Mouse (Mus musculus) kidney, adult 18-20 months (tissue): ENCODE measurements around the gene Gm17324.
"Not testable (repeated sequence)": the region's sequence is repeated elsewhere in the genome, so short reads cannot be mapped to it uniquely, and the experiment has no call there.

Experiments used
- DNase-seq: peaks from one replicate; pipeline ENCODE4 v3.0.0; 2021

The Gm17324 gene

GRCm38 (mm10) chr9:78447973-78448873 is at the start of gene Gm17324, which contains the start of gene Mto1:
Gm17324 (minus strand) TSS chr9:78448786.
Mto1 (plus strand) TSS chr9:78448208.
- peak; percentile 91 for DNase-seq

GRCm38 (mm10) chr9:78493171-78493570 is 44.6 kb upstream of the Gm17324 start:
- no peak for DNase-seq

DNA sequence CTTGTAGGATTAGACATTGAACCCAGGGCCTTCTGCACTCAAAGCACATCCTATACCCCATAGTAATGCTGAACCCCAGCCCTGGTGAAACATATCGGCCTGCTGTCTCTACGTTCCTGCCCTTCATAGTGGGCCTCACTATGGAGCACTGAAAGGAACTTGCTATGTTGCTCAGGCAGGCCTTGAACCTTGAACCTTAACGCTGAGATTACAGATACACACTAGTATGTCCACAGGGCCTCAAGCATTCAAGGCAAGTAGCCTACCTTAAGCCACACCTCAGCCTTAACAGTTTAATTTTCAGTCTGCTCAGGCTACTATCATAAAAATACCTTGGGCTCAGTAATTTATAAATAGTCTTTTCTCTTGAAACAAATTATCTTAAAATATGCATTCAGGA is 43.7 kb upstream of the Gm17324 start:
- DNase-seq, result no peak

DNA sequence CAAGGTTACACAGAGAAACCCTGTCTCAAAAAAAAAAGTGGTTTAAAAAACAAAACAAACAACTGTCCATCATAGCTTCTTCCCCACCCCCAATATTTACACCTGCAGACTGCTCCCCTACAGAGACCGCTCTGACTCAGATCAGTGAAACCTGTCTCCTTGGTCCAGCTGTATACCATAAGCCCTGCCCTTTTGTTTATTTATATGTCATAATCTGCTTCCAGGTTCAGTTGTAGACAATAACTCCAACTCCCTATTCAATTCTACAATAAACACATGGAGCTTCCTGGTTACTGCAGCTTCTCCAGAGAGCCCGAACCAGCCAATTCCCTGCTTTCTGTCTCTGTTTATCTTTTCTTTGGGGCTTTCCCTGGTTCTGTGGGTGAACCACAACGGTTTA is 42.6 kb upstream of the Gm17324 start:
- no peak for DNase-seq

DNA sequence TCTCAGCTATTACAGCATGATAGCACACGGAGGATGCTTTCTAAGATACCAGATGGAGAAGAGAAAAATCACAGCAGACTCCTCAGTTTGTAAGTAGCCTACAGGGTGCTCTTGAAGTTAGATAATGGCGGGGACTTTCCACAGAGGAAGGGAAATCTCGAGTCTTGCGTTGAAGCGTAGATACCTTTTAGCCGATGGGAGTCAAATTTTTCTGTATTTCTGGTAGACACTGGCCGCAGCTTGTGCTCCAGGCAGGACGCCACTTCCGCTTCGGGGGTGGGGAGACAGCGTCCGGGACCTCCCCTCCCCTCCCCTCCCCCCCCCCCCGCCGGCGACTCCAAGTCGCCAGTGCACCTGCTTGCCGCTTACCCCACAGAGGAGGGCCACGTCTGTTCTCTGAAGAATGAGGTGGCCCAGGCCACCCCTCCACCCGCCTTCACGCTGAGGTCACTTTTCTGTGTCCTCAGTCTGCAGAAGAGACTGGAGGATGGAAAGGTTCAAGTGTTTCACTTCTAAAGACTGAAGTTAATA is 40.4 kb upstream of the Gm17324 start, which contains the start of gene Eef1a1:
TSS of gene Eef1a1 (minus strand) at position 262 of the 531 bp plus-strand sequence.
- DNase-seq, result peak; percentile 76

- not testable (repeated sequence) for DNase-seq
Measured at GRCm38 (mm10) chr9:78488021-78488420, 39.4 kb upstream of the Gm17324 start.

- DNase-seq, result no peak
Measured at GRCm38 (mm10) chr9:78484660-78485059, 36.1 kb upstream of the Gm17324 start.

- DNase-seq, result no peak
Measured at GRCm38 (mm10) chr9:78482386-78482785, 33.8 kb upstream of the Gm17324 start.

DNA sequence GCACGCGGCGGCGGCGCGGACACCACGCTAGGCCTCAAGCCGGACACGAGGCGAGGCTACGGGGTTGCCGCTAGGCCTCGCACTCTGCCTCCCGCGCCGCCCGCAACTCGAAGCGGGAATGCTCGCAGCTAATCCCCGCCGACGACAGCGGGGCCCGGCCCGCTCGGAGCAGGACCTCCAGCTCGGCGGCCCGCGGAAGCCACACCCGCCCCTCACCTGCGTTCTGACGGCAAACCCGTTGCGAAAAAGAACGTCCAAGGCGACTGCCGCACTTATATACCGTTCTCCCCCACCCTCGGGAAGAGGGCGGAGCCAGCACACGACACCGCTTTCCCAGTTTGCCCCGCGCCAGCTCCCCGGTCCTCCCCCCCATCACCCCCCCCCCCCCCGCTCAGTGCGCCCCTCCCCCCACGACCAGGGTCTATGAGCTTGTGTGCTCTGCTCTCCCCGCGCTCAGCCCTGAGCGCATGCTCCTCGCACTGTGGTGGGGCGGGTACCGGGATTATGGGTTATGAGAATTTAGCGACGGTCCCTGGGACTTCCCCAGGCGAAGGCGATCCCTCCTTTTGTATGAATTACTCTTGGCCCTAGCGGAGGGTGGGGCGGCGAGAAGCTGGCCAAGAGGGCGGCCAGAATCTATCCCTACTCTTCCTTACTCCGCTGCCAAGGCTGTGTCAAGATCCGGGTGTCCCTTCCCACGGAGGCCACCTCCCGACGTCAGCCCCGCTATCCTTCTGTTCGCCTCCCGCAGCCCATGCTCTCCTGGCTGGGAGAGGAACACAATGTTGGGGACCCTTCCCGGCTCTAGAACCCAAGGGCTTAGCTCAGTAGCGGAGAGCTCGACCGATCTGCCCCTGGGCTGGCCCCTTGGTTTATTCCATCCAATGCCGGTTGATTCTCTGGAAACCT is 33.1 kb upstream of the Gm17324 start:
- peak; percentile 96 for DNase-seq

DNA sequence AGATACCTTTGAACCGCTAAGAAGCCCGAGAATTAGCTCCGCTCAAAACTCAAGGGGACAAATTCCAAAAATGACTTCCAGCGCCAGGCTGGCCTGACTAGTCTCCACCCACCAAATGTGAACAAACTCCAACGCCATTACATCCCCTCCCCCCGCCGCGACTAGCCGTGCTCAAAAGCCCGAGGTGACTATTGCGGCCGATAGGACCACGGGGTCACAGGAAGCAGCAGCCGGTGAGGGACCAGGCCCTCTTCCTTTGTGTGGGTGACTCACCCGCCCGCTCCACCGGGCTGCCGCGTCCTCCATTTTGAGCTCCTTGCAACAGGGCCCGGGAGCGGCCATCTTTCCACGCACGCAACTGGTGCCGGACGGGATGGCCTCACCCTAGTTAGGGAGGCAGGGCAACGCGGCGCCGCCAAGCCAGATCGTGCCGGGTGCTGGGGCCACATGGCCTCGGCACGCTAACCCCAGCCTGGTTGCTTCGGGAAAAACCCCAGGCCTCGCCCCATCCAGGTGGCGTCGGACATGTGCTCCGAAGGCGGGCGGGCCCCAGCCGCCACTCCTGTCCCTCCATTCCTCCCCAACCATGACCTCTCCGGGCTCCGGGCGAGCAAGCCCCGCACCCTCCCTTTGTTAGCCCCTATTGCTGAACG is 32.2 kb upstream of the Gm17324 start:
- peak; percentile 82 for DNase-seq

GRCm38 (mm10) chr9:78480227-78480626 is 31.6 kb upstream of the Gm17324 start:
- not testable (repeated sequence) for DNase-seq

DNA sequence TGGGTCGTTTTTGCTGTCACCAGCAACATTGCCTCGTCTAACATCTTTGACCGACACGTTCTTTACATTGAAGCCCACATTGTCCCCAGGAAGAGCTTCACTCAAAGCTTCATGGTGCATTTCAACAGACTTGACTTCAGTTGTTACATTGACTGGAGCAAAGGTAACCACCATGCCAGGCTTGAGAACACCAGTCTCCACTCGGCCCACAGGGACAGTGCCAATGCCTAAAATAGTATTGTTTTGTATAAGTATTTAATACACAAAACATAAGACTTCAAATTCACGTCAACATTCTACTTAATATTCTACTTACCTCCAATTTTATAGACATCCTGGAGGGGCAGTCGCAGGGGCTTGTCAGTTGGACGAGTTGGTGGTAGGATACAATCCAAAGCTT is 30.7 kb upstream of the Gm17324 start:
- DNase-seq, result not testable (repeated sequence)

- DNase-seq, result not testable (repeated sequence)
Measured at GRCm38 (mm10) chr9:78478009-78478605, 29.5 kb upstream of the Gm17324 start.

DNA sequence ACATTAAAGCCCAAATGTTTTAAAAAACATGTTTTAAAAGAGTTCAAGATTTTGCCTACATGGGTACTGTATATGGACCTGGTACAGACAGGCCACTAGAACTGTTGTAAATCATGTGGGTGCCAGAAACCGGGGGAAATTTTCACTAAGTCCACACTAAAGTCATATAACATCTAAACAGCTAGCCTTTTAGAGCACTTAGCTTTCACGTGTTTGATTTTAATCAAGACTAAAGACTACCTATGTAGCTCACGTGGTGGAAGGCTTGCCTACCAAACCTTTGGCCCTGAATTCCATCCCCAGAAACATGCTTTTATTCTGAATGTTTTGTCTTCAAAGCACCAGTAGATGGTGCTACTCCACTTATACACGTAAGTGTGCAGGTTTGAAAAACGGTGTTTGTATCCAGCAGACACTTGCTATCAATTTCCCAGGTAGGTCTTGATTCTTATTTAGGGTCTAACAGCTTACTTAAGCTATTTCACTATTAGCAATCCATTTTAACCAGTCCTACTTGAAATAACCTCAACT is 28.5 kb upstream of the Gm17324 start:
- no peak for DNase-seq

DNA sequence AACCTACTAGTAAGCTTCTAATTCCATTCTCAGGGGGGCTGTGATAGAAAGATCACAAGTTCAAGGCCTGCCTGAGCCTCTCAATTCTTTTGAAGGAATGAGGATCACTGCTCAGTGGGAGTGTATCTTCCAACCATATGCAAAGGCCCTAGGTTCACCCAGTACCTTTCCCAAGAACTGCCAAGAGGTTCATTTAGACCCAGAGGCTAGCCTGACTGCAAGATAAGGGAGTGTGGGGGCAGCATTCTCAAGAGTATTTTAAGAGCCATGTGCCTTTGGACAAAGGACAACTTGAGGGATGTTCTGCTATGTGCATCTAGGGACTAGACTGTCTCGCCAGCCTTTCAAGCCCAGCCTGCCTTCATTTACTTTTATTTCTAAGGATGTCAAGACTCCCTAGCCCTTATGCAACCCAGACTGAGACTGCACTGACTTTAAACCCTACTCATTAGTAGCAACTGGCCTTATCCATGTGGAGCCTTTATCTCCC is 28.0 kb upstream of the Gm17324 start:
- peak; percentile 13 for DNase-seq

- no peak for DNase-seq
Measured at GRCm38 (mm10) chr9:78475873-78476272, 27.3 kb upstream of the Gm17324 start.

DNA sequence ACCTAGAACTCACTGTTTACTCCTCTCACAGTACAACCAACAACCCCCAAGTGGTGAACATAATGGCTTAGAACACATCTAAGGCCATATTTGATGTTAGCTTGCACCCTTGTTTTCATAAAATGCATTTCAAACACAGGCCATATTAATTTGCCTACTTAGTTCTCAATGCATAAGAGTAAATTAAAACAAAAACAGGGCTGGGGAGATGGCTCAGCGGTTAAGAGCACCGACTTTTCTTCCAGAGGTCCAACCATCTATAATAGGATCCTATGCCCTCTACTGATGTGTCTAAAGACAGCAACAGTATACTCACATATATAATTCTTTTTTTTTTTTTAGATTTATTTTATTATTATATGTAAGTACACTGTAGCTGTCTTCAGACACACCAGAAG is 26.8 kb upstream of the Gm17324 start:
- DNase-seq, result no peak

GRCm38 (mm10) chr9:78474771-78475382 is 26.3 kb upstream of the Gm17324 start:
- DNase-seq, result no peak

GRCm38 (mm10) chr9:78474270-78474669 is 25.7 kb upstream of the Gm17324 start:
- no peak for DNase-seq

GRCm38 (mm10) chr9:78473588-78473987 is 25.0 kb upstream of the Gm17324 start:
- DNase-seq, result no peak

GRCm38 (mm10) chr9:78465725-78466124 is 17.1 kb upstream of the Gm17324 start:
- no peak for DNase-seq
